Mouse (Mus musculus) CD4-positive, CD25-positive, alpha-beta regulatory T cell, adult 9 weeks (primary cell): ENCODE data around the gene Tgm2. TPM values are rescaled to one million over a fixed set of nuclear protein-coding genes. Genes with fewer than 3 reads are reported as not detected.

ENCODE experiments used
- polyA plus RNA-seq: library from polyadenylated mRNA; unstranded; fragments of 100-300 nt; shearing (Covaris generic); gene quantifications from one replicate; pipeline ENCODE4 v1.2.1, GENCODE M21; 2017

Gene Tgm2
- 6.4 TPM for polyA plus RNA-seq

GRCm38 (mm10) chr2:158146223-158146622 lies at the start of gene Tgm2:
Gene Tgm2, minus strand, starts transcription at chr2:158146436.

Other genes with a start within 250 kb of the Tgm2 start
- gene Vstm2l, start 231.8 kb downstream of the Tgm2 start, polyA plus RNA-seq = not detected
- gene Tti1, start 118.0 kb downstream of the Tgm2 start, polyA plus RNA-seq = 30.0 TPM
- gene Rprd1b, start 117.9 kb downstream of the Tgm2 start, polyA plus RNA-seq = 44.1 TPM
- not detected for gene D630003M21Rik, start 82.8 kb upstream of the Tgm2 start, polyA plus RNA-seq
- gene Bpi, start 111.7 kb upstream of the Tgm2 start, polyA plus RNA-seq = not detected
- gene Lbp, start 160.1 kb upstream of the Tgm2 start, polyA plus RNA-seq = 1.2 TPM
- gene Snhg11, start 229.2 kb upstream of the Tgm2 start, polyA plus RNA-seq = not detected